Comparison of ENCODE assay signal across 9 mouse cellular contexts in the genomic region with DNA sequence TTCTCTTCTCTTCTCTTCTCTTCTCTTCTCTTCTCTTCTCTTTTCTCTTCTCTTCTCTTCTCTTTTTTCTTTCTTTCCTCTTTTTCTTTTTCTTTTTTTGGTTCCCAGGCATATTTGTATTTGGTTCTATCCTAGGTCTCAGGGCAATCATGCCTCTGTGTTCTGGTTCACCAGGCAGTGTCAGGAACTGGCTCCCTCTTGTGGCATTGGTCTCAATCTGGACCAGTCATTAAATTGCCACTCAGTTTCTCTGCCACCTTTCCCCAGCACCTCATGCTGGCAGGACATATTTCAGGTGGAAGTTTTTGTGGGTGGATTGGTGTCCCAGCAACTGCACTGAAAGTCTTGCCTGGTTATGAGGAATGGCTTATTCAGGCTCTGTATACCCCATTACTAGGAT. TPM values are rescaled to one million over a fixed set of nuclear protein-coding genes. Genes with fewer than 3 reads are reported as not detected.
A peak's percentile ranks its signal among the peaks of the same experiment; 100 is the strongest.
DNase-seq lines count a peak whose midpoint lies in the region; ATAC-seq and TF ChIP-seq lines count a peak whose summit lies in the region.
"Had no signal": no experiment of that assay in that cellular context is flagged by ENCODE, and none has a peak within 500 bp of the region (broad histone marks: within the 10 kb centered on the region; RNA-seq: fewer than 3 reads in every experiment).

No protein-coding gene starts in this region.

- TF ChIP-seq POLR2A in thymus, adult 2 months (IDR thresholded peaks at IDR 0.05; ENCODE audit: control insufficient read depth, extremely low read depth, insufficient read depth, low read length, poor library complexity): no peak

- H3K9me3 ChIP-seq in kidney, postnatal 0 days (replicated peaks; ENCODE audit: low read length): no peaks in the 10 kb centered on the region
- no peaks in the 10 kb centered on the region for H3K9me3 ChIP-seq in stomach, postnatal 0 days (ENCODE audit: control insufficient read depth, low read length)

- H3K27me3 ChIP-seq in thymus, adult 2 months (ENCODE audit: control insufficient read depth, insufficient read depth, low read length): no peaks in the 10 kb centered on the region
- H3K27me3 ChIP-seq in kidney, postnatal 0 days (ENCODE audit: insufficient read depth, low read length): no peaks in the 10 kb centered on the region
- H3K27me3 ChIP-seq in stomach, postnatal 0 days (ENCODE audit: control insufficient read depth, insufficient read depth, low read length): no peaks in the 10 kb centered on the region
- H3K27me3 ChIP-seq: Patski had no signal

- TF ChIP-seq CTCF in thymus, adult 2 months (IDR thresholded peaks at IDR 0.05; ENCODE audit: borderline replicate concordance, control insufficient read depth, extremely low read depth, insufficient read depth, low read length, poor library complexity): no peak
- TF ChIP-seq CTCF in kidney, postnatal 0 days (IDR thresholded peaks at IDR 0.05; ENCODE audit: low read depth): peak; percentile 66
- peak; percentile 68 for TF ChIP-seq CTCF in stomach, postnatal 0 days (IDR thresholded peaks at IDR 0.05; ENCODE audit: low read depth)

- H3K4me3 ChIP-seq in thymus, adult 2 months (ENCODE audit: control insufficient read depth, insufficient read depth, low read length): no peak overlapping the region
- no peak overlapping the region for H3K4me3 ChIP-seq in kidney, postnatal 0 days (replicated peaks; ENCODE audit: low read depth, low read length)
- no peak overlapping the region for H3K4me3 ChIP-seq in stomach, postnatal 0 days (ENCODE audit: low read depth, low read length)

- no peak for TF ChIP-seq EP300 in stomach, postnatal 0 days (optimal IDR thresholded peaks at IDR 0.05)

- intact Hi-C loops in heart, postnatal 25 days (cut with DNase I): loop anchor here (5.0 to 10.0 kb wide), 3 partner anchors 109 to 471 kb away; no protein-coding TSS in a partner anchor

- H3K36me3 ChIP-seq in thymus, adult 2 months (ENCODE audit: control insufficient read depth, insufficient read depth, low read length): no peaks in the 10 kb centered on the region
- H3K36me3 ChIP-seq in kidney, postnatal 0 days (ENCODE audit: insufficient read depth, low read length): no peaks in the 10 kb centered on the region
- H3K36me3 ChIP-seq in stomach, postnatal 0 days (ENCODE audit: control insufficient read depth, insufficient read depth, low read length): no peaks in the 10 kb centered on the region

- no peak for ATAC-seq in kidney, postnatal 0 days (replicated peaks; ENCODE audit: low FRiP score, low read depth)
- no peak for ATAC-seq in stomach, postnatal 0 days (ENCODE audit: low FRiP score, low TSS enrichment)
- ATAC-seq: Patski had no signal

- no peak overlapping the region for H3K9ac ChIP-seq in kidney, postnatal 0 days (ENCODE audit: low read depth, low read length)
- no peak overlapping the region for H3K9ac ChIP-seq in stomach, postnatal 0 days (ENCODE audit: low read length)

- no peaks in the 10 kb centered on the region for H3K4me1 ChIP-seq in thymus, adult 2 months (replicated peaks; ENCODE audit: control insufficient read depth, insufficient read depth, low read length)
- no peaks in the 10 kb centered on the region for H3K4me1 ChIP-seq in kidney, postnatal 0 days (replicated peaks; ENCODE audit: insufficient read depth, low read length)
- H3K4me1 ChIP-seq in stomach, postnatal 0 days (replicated peaks; ENCODE audit: control insufficient read depth, insufficient read depth): no peaks in the 10 kb centered on the region

- peak; percentile 88 for DNase-seq in heart, adult 11 months
- no peak for DNase-seq in heart, postnatal 25 days (ENCODE audit: low spot score)
- DNase-seq in thymus, postnatal 14 days: peak; percentile 3
- no peak for DNase-seq in thymus, adult 2 months
- peak; percentile 22 for DNase-seq in kidney, postnatal 0 days (ENCODE audit: low spot score)
- DNase-seq in stomach, postnatal 0 days (ENCODE audit: low spot score): peak; percentile 15
- DNase-seq in urinary bladder, postnatal 4 days (ENCODE audit: low spot score in 2 of 2): no peak
- no peak for DNase-seq in gastrocnemius, postnatal 25 days

- no peak overlapping the region for H3K4me2 ChIP-seq in kidney, postnatal 0 days (ENCODE audit: low read length)
- no peak overlapping the region for H3K4me2 ChIP-seq in stomach, postnatal 0 days (replicated peaks; ENCODE audit: low read depth)

- H3K27ac ChIP-seq in thymus, adult 2 months (ENCODE audit: control insufficient read depth, insufficient read depth, low read length): no peak overlapping the region
- H3K27ac ChIP-seq in kidney, postnatal 0 days: no peak overlapping the region
- H3K27ac ChIP-seq in stomach, postnatal 0 days (replicated peaks): no peak overlapping the region

RNA-seq across cellular contexts. Expression of a gene that starts 57.8 kb away (rescaled TPM):
- 1 to 10 TPM; 1.8 TPM for total RNA-seq in heart, postnatal 25 days (2021)
- 1.1 and 1.3 TPM in 2 replicates for polyA plus RNA-seq in thymus, adult 2 months (2012; rRNA removed)
- polyA plus RNA-seq in kidney, postnatal 0 days (2015; fragmentation: Nextera tagmentation; extraction: Ambion mirVana): 0.65 and 0.92 TPM in 2 replicates
- polyA plus RNA-seq in stomach, postnatal 0 days (2015; fragmentation: Nextera tagmentation; extraction: Ambion mirVana): 6.9 TPM in 2 replicates
- 1 to 10 TPM; 1.7 to 2.7 TPM for total RNA-seq in gastrocnemius, postnatal 25 days (2021)
- polyA plus RNA-seq: Patski had no signal

Comparison
In these comparisons a context has a peak if more than half of its experiments do, and no peak if none do; other contexts are left out.
1. DNase-seq: peak in heart, adult 11 months (single experiment), thymus, postnatal 14 days (single experiment), kidney, postnatal 0 days (single experiment) and stomach, postnatal 0 days (single experiment); none in heart, postnatal 25 days (single experiment), thymus, adult 2 months (single experiment), urinary bladder, postnatal 4 days (0 of 2) and gastrocnemius, postnatal 25 days (single experiment).